Mouse (Mus musculus) liver, adult 2 months (tissue): Measurements from ENCODE around the gene Nsun5. TPM values are rescaled to one million over a fixed set of nuclear protein-coding genes. Genes with fewer than 3 reads are reported as not detected.

ENCODE experiments used
- DNase-seq: peaks from one replicate; pipeline ENCODE4 v3.0.0-alpha.2; 2011; ENCODE audit warnings: low read depth, low spot score; ENCODE audit errors: extremely low read depth
- H3K27ac ChIP-seq: fragments of 200-500 bp; replicated peaks from 2 replicates; pipeline ENCODE4 v1.5.1; 2012; ENCODE audit warnings: low read depth, mild to moderate bottlenecking, control low read depth, inconsistent platforms, low read length; ENCODE audit not compliant: insufficient read depth
- H3K27me3 ChIP-seq: fragments of 200-500 bp; 2 replicates; pipeline ENCODE4 v1.6.1; 2012; ENCODE audit warnings: mild to moderate bottlenecking, moderate library complexity, low read length, inconsistent platforms; ENCODE audit not compliant: control insufficient read depth, insufficient read depth
- H3K36me3 ChIP-seq: fragments of 200-500 bp; 2 replicates; pipeline ENCODE4 v1.6.1; 2012; ENCODE audit warnings: low read length, inconsistent platforms; ENCODE audit not compliant: control insufficient read depth, insufficient read depth
- H3K4me1 ChIP-seq: fragments of 200-500 bp; 2 replicates; pipeline ENCODE4 v1.6.1; 2011; ENCODE audit warnings: low read length; ENCODE audit not compliant: control insufficient read depth, insufficient read depth
- H3K4me3 ChIP-seq: fragments of 200-500 bp; 2 replicates; pipeline ENCODE4 v1.5.1; 2011; ENCODE audit warnings: low read depth, mild to moderate bottlenecking, control low read depth, low read length, moderate library complexity; ENCODE audit not compliant: insufficient read depth
- H3K79me2 ChIP-seq: fragments of 200-500 bp; 2 replicates; pipeline ENCODE4 v1.6.1; 2012; ENCODE audit warnings: inconsistent platforms, mild to moderate bottlenecking, low read length, moderate library complexity; ENCODE audit not compliant: control insufficient read depth, insufficient read depth
- H3K9ac ChIP-seq: fragments of 200-500 bp; 2 replicates; pipeline ENCODE4 v1.6.1; 2012; ENCODE audit warnings: low read depth, mild to moderate bottlenecking, control low read depth, inconsistent platforms, low read length
- CTCF ChIP-seq: fragments of 200-500 bp; IDR thresholded peaks from 2 replicates; pipeline ENCODE4 v1.5.1; 2011; ENCODE audit warnings: low read depth, low read length, control low read depth
- POLR2A ChIP-seq: fragments of 200-500 bp; IDR thresholded peaks from 2 replicates; pipeline ENCODE4 v1.6.1; 2011; ENCODE audit warnings: low read length, control low read depth; ENCODE audit not compliant: insufficient read depth; ENCODE audit errors: extremely low read depth
- WGBS: fragments of 180-500 bp; shearing (Covaris S2); methylation state at CpG from one replicate; pipeline ENCODE4 v1.1.7; 2018; 5-methylcytosine and 5-hydroxymethylcytosine counted together
- polyA plus RNA-seq: library from polyadenylated mRNA; depleted of rRNA; stranded (reverse); fragments of >200 nt; gene quantifications from 2 replicates; pipeline ENCODE4 v1.2.3, GENCODE M21; 2012
- total RNA-seq: library from RNA; depleted of rRNA; stranded (reverse); fragments of >200 nt; gene quantifications from 2 replicates; pipeline ENCODE4 v1.2.3, GENCODE M21; 2014

Nsun5 gene
- total and polyA plus RNA-seq, 2 experiments: 7.7 to 23.7 TPM

GRCm38 (mm10) chr5:135395826-135396225, 26.1 kb downstream of the Nsun5 start:
- Histone ChIP-seq H3K4me3 (no peak overlapping the region), H3K9ac (no peak overlapping the region), H3K27me3 (no peaks in the 10 kb centered on the region), H3K36me3 (peaks cover 6% of the 10 kb centered on the region; the same call in 1 of the 2 replicates), H3K27ac (no peak overlapping the region), H3K79me2 (peaks cover 7% of the 10 kb centered on the region; the same call in 1 of the 2 replicates), H3K4me1 (peaks cover 13% of the 10 kb centered on the region)
- TF ChIP-seq POLR2A (no peak), CTCF (peak; percentile 58)
- DNase-seq: peak; percentile 44
- WGBS: 62% methylated on average over 5 of the region's 5 CpGs

- Histone ChIP-seq H3K4me3 (no peak overlapping the region), H3K4me1 (peaks cover 12% of the 10 kb centered on the region; the same call in 1 of the 2 replicates), H3K79me2 (no peaks in the 10 kb centered on the region), H3K36me3 (no peaks in the 10 kb centered on the region), H3K27me3 (no peaks in the 10 kb centered on the region), H3K27ac (no peak overlapping the region), H3K9ac (no peak overlapping the region)
- no peak for TF ChIP-seq POLR2A
- no peak for TF ChIP-seq CTCF
- 12% methylated on average over 6 of the region's 6 CpGs for WGBS
- no peak for DNase-seq
Observed at GRCm38 (mm10) chr5:135399382-135399781, 29.6 kb downstream of the Nsun5 start.

GRCm38 (mm10) chr5:135400244-135400643, 30.5 kb downstream of the Nsun5 start:
- DNase-seq: peak; percentile 71
- WGBS: 9% methylated on average over 2 of the region's 2 CpGs

DNA sequence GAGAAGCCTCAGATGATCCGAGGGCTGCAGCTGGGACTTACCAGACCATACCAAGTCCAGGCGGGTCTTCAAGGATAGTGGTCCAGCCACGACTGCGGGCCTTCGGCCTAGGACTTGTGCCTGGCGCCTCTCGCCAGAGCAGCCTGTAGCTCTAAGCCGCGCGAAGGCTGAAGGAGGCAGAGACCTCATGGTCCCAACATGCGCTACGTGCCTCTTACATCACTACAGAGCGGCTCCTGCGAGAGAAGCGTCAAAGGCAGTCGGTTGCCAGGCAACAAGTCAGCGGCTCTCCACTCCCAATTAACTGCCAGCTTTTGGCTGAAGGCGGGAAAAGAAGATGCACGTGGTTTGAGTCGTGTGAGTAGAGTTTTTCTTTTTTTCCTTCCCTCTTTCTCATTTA, 34.9 kb downstream of the Nsun5 start:
- TF ChIP-seq CTCF: no peak
- no peak for TF ChIP-seq POLR2A
- Histone ChIP-seq H3K4me1 (peaks cover 3% of the 10 kb centered on the region; the same call in 1 of the 2 replicates), H3K36me3 (no peaks in the 10 kb centered on the region), H3K79me2 (no peaks in the 10 kb centered on the region), H3K9ac (no peak overlapping the region), H3K27me3 (no peaks in the 10 kb centered on the region), H3K27ac (no peak overlapping the region), H3K4me3 (no peak overlapping the region)
- WGBS: 64% methylated on average over 20 of the region's 20 CpGs
- no peak for DNase-seq

More at GRCm38 (mm10) chr5:135400244-135400643, 30.5 kb downstream of the Nsun5 start:
- no peaks in the 10 kb centered on the region for H3K79me2 ChIP-seq
- TF ChIP-seq CTCF (peak; percentile 91), POLR2A (no peak)
- no peaks in the 10 kb centered on the region for H3K36me3 ChIP-seq
- H3K4me3 ChIP-seq: no peak overlapping the region
- peaks cover 8% of the 10 kb centered on the region; the same call in 1 of the 2 replicates for H3K4me1 ChIP-seq
- no peak overlapping the region for H3K9ac ChIP-seq
- no peak overlapping the region for H3K27ac ChIP-seq
- no peaks in the 10 kb centered on the region for H3K27me3 ChIP-seq

- no peak for DNase-seq
- Histone ChIP-seq H3K27me3 (no peaks in the 10 kb centered on the region), H3K27ac (no peak overlapping the region), H3K4me1 (no peaks in the 10 kb centered on the region), H3K79me2 (no peaks in the 10 kb centered on the region), H3K4me3 (no peak overlapping the region), H3K36me3 (no peaks in the 10 kb centered on the region), H3K9ac (no peak overlapping the region)
- 56% methylated on average over 9 of the region's 9 CpGs for WGBS
- TF ChIP-seq CTCF: no peak
- no peak for TF ChIP-seq POLR2A
Observed at GRCm38 (mm10) chr5:135405437-135405836, 35.7 kb downstream of the Nsun5 start.

DNA sequence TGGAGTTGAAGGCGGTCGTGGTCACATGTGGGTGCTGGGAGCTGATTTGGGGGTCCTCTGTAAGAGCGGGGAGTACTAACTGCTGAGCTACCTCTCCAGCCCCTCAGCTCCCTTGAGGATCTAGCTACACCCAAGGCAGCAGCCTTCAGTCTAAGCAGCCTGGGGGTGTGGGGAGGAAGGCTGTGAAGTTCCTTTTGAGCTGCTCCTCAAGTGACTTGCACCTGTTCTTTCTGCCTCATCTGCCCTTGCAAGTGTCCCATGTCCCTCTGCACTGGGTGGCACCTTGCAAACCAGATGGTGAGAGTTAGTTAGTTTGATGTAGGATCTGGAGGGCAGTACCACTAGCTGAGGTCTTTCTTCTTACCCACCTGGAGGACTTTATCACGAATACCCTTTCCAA, 38.4 kb downstream of the Nsun5 start:
- Histone ChIP-seq H3K79me2 (no peaks in the 10 kb centered on the region), H3K9ac (no peak overlapping the region), H3K4me3 (no peak overlapping the region), H3K36me3 (no peaks in the 10 kb centered on the region), H3K27ac (no peak overlapping the region), H3K4me1 (no peaks in the 10 kb centered on the region), H3K27me3 (no peaks in the 10 kb centered on the region)
- TF ChIP-seq CTCF (no peak), POLR2A (no peak)
- WGBS: 83% methylated on average over 4 of the region's 4 CpGs
- DNase-seq: no peak
